Mouse (Mus musculus) yolk sac, embryonic 10.5 days (tissue): ENCODE results near the gene Scn3a.

ENCODE experiments used
- DNase-seq: peaks from one replicate; pipeline ENCODE4 v3.0.0-alpha.2; 2017; ENCODE audit warnings: low spot score

Gene Scn3a

DNA sequence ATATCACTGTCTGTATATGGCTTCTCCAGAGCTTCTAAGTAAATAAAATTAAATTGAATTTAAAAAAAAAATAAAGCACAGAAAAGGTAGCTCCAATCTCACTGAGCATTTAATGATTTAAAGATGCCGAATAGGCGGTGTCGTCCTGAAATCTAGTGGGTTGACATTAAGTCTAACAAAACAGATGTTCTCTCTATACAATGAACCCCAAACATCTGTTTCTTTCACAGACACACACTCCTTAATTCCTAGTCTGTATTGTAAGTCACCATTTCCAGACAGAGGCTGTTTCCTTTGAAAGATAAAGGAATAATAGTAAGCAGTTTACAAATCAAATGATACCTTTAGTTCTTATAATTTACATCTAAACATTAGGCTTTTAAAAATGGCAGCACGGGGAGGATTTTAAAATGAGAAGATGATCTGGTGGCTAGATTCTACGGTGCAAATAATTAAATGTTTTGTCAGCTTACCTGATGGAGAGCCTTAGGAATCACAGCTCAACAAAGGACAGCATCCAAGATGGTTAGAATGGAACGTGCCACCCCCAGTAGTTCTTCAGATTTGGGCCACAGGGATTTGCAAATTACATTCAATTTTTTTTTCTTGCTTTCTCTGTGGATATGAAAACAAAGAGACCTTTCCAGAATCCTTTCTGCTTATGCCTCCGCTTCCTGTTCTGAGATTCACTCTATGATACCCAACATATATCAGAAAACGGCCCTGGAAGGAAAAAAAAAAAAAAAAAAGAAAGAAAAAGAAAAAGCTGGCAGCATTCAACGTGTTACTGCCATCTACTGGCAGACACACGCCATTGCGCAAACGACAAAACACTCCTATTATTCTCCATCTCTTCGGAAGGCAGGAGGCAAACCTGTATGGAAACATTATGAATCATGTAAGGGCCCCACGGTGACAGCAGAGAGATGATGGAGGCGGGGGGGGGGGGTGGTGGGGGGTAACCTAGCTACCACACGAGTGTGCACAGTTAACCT is at the start of gene Scn3a:
Scn3a (minus strand) TSS at position 835 of the 995 bp plus-strand sequence.
- no peak for DNase-seq

DNA sequence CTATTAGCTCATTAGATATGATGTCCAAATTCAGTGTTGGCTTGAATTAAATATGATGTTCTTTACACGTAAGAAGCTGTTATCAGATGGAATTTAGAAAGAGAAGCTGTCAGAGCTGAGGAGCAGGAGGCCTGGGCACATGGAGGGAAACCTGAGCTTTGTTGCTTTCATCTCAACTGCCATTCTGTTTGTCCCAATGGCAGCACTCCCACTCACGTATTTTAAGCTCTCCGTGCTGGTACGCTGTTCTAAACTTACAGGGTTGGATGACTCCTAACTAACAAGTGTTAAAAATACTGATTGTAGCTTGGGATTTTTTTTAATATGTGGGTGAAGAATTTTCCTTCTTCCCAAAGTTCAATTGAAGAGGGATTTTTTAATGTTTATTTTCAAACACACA is 44.5 kb upstream of the Scn3a start:
- no peak for DNase-seq

DNA sequence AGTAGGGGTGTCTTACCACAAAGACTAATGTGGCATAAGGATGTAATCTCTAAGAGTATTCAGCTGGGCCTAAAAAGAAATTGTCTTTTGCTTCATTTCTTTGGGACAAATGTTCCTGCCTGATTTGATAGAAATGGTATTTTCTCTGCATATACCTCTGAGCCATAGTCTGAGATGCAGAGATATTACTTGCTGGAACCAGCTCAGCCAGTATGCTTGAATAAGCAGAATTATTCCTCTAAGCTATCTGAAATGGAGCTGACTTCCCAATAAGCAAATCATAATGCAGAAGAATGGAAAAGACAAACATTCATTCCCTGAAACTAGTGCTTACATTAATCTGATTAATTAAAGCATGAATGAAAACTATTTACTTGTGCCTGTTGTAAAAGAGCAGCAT is 40.4 kb upstream of the Scn3a start:
- no peak for DNase-seq

- no peak for DNase-seq
Measured at GRCm38 (mm10) chr2:65587679-65588078, 20.3 kb upstream of the Scn3a start.

DNA sequence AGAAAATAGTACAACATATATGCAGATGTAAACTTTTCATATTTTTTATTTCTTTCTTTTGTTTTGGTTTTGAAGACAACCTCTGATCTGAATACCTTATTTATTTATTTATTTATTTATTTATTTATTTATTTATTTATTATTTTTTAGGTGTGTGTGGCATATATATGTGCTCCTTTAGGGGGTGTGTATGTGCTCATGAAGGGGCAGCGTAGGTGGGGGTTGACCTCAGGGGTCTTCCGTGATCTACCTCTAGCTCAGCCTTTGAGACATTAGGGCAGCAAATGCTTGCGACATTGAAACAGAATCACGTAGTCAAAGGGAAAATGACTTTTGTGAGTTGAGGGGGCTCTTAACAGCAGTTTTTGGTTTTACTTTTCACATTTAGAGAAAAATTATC is 498 bp upstream of the Scn3a start:
- DNase-seq: no peak

GRCm38 (mm10) chr2:65563898-65564297 is 3.5 kb downstream of the Scn3a start:
- DNase-seq: no peak

DNA sequence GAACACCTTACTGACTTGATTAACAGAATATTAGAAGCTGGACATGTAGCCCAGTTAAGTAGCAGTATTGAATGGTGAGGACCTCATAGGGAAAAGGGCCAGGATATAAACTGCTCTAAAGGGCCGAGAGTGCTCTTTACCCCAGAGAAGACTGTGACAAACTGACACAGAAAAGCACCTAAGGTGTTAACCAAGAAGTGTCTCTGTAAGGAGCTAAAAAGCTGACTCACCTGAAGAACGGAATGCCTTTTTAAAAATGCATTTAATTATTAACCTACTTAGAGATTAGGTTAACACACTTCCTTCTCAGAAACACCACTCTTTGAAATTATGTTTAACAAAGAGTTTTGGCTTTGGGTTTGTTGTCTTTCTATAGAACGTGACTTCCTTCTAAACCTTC is 9.7 kb downstream of the Scn3a start:
- no peak for DNase-seq

DNA sequence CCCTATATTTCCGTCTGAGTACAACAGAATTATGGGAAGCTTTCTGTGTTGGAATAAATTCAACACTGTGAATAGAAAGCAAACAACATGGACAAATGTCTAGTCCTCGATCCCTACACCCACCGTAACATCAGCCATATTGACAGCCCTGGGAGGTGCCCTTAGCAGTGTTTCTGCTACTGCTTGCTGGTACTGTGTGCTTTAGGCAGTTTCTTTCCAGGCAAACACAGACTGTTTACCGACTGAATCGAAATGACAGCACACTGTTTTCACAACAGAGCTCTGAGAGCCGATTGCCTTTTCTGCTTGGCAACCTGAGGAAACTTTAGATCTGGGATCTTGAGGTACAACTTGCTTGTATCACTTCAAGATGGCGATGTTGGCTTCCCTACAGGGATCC is 12.8 kb downstream of the Scn3a start:
- DNase-seq: no peak

- no peak for DNase-seq
Measured at GRCm38 (mm10) chr2:65553473-65553872, 14.0 kb downstream of the Scn3a start.

GRCm38 (mm10) chr2:65552727-65553126 is 14.7 kb downstream of the Scn3a start:
- no peak for DNase-seq

DNA sequence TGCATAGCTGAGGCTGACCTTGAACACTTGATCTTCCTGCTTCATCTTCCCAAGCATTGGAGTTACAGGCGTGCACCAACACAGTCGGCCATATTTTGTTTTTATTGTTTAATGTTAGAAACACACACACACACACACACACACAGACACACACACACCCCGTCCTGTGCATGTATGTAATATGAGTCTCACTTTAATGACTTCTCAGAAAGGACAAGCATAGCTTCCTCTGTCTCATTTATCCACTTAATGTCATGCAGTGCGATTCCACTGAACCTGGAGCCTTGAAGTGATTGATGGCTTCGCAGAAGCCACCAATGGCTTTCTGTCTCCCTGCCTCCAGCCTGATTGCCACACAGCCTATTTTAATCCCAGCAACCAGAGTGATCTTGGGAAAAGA is 15.2 kb downstream of the Scn3a start:
- no peak for DNase-seq

DNA sequence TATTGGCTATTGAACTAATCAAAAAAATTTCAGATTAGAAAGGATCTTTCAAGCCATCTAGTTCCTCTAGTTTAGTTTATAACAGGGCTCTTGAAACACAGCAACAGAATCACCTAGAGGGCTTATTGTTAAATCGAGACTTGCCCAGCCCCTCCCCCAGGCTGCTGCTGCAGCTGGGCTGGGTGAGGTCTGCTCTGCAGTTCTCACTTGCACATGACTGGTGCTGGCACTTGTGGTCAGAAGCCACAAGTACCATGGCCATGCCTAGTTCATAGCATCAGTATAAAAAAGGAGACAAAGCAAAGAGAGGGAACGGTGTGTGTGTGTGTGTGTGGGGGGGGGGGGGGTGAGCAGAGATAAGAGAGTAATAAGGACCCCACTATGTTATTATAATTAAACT is 15.7 kb downstream of the Scn3a start:
- no peak for DNase-seq

DNA sequence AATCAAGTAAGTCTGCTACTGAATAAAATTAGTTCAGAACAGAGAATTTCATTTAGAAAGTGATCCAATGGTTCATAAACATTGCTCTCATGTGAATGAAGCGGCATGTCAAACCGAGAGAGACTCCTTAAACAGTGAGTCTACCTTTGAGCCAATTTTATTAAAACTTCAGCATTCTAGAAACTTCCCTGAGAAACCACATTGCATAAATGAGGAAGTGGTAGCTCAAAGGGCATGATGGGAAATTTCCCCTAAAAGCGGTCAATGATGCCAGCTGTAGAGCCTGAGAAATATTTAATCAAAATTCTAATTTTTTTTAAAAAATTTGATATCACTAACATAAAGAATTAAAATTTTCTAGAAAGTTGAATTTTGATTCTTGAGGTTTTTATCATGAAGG is 16.9 kb downstream of the Scn3a start:
- no peak for DNase-seq

GRCm38 (mm10) chr2:65548665-65549064 is 18.8 kb downstream of the Scn3a start:
- no peak for DNase-seq

GRCm38 (mm10) chr2:65547341-65547740 is 20.1 kb downstream of the Scn3a start:
- DNase-seq: no peak

GRCm38 (mm10) chr2:65542906-65543592 is 24.4 kb downstream of the Scn3a start:
- DNase-seq: no peak

GRCm38 (mm10) chr2:65541781-65542180 is 25.6 kb downstream of the Scn3a start:
- DNase-seq: no peak

DNA sequence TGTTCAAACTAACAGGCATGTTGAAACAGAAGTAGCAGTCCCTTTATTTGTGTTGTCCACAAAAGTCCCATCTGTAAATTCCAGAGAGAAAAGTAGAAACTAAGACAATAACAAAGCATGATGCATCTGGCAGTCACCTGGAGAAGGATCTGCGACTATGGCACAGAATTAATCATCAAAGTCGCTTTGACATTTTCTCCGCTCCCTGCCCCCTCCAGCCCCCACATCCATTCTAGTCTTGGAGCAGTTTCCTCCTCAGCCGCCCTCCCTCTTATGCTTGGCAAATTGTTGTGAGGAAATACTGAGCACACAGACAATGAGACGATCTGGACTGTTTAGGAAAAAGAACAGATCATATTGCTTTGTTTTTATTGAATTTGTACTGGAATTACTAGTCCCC is 29.0 kb downstream of the Scn3a start:
- DNase-seq: no peak

GRCm38 (mm10) chr2:65532127-65532854 is 35.1 kb downstream of the Scn3a start:
- DNase-seq: no peak

DNA sequence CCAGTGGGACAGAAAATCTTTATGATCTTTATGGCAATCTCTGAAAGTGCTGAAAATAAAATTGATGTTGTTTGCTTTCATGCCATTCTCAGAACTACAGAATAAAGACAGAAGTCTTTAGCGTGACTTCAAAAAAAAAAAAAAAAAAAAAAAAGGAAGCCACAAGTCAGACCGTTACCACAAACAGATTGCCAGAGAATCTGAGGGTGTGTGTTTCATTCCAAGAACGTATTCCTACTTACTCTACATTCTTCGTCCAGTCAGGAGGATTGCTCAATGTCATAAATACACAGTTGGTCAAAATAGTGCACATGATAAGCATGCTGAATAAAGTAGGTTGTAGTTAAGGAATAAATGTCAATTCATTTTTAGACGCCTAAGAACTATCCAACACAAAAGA is 38.3 kb downstream of the Scn3a start:
- DNase-seq: no peak

GRCm38 (mm10) chr2:65516703-65517102 is 50.7 kb downstream of the Scn3a start:
- no peak for DNase-seq

DNA sequence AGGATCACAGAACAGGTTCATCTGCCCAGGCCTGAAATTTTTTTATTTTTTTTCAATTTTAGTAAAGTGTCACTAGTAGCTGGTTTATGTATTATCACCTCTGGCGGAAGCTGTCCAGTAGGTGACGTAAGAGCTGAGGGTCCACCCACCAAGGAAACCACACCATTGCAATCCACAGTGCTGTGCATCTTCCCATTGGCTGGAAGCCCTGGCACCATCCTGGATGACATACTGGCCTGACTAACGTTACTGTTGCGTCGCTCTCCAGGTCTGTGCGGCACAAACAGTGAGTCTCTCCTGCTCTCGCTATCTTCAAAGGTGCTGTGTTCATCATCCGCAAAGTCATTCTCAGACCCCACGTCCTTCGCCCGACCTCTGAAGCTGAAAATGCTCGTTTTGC is 59.2 kb downstream of the Scn3a start:
- DNase-seq: no peak

- DNase-seq: no peak
Measured at GRCm38 (mm10) chr2:65490450-65490849, 77.0 kb downstream of the Scn3a start.
